Mouse (Mus musculus) embryonic facial prominence, embryonic 13.5 days (tissue): ENCODE results near the gene Rnf44. TPM values are rescaled to one million over a fixed set of nuclear protein-coding genes. Genes with fewer than 3 reads are reported as not detected.
A peak's percentile ranks its signal among the peaks of the same experiment; 100 is the strongest.

ENCODE experiments used
- ATAC-seq: fragments of 200-750 bp; cut with Nextera tagmentation; 2 replicates; pipeline ENCODE4 v1.8.0; 2017; ENCODE audit warnings: low read depth; ENCODE audit not compliant: insufficient number of reproducible peaks, insufficient read depth, low FRiP score, low TSS enrichment
- H3K27ac ChIP-seq: fragments of 300-500 bp; sonication (generic); 2 replicates; pipeline ENCODE4 v1.5.1; 2015; ENCODE audit warnings: moderate library complexity, mild to moderate bottlenecking, inconsistent platforms
- H3K27me3 ChIP-seq: fragments of 300-500 bp; sonication (generic); 2 replicates; pipeline ENCODE4 v1.6.1; 2015; ENCODE audit warnings: mild to moderate bottlenecking, inconsistent platforms
- H3K36me3 ChIP-seq: fragments of 300-500 bp; sonication (generic); 2 replicates; pipeline ENCODE4 v1.6.1; 2015; ENCODE audit warnings: mild to moderate bottlenecking, inconsistent platforms
- H3K4me1 ChIP-seq: fragments of 300-500 bp; sonication (generic); 2 replicates; pipeline ENCODE4 v1.6.1; 2015; ENCODE audit warnings: inconsistent platforms
- H3K4me2 ChIP-seq: fragments of 300-500 bp; sonication (generic); 2 replicates; pipeline ENCODE4 v1.6.1; 2015; ENCODE audit warnings: moderate library complexity, mild to moderate bottlenecking, inconsistent platforms
- H3K4me3 ChIP-seq: fragments of 300-500 bp; sonication (generic); 2 replicates; pipeline ENCODE4 v1.5.1; 2015; ENCODE audit warnings: mild to moderate bottlenecking, inconsistent platforms
- H3K9ac ChIP-seq: fragments of 300-500 bp; sonication (generic); 2 replicates; pipeline ENCODE4 v1.6.1; 2015; ENCODE audit warnings: mild to moderate bottlenecking, inconsistent platforms
- H3K9me3 ChIP-seq: fragments of 300-500 bp; sonication (generic); 2 replicates; pipeline ENCODE4 v1.6.1; 2016; ENCODE audit warnings: inconsistent platforms
- WGBS: fragments of 180-500 bp; shearing (Covaris S2); methylation state at CpG from one replicate; pipeline ENCODE4 v1.1.7; 2015; ENCODE audit warnings: mixed read lengths; 5-methylcytosine and 5-hydroxymethylcytosine counted together
- polyA plus RNA-seq: library from polyadenylated mRNA; unstranded; fragments of >200 nt; fragmentation: Nextera tagmentation; extraction: Ambion mirVana; gene quantifications from 2 replicates; pipeline ENCODE4 v1.2.1, GENCODE M21; 2015

Rnf44 gene
- polyA plus RNA-seq, 1 experiment from 2014 or later: 62.8 TPM

DNA sequence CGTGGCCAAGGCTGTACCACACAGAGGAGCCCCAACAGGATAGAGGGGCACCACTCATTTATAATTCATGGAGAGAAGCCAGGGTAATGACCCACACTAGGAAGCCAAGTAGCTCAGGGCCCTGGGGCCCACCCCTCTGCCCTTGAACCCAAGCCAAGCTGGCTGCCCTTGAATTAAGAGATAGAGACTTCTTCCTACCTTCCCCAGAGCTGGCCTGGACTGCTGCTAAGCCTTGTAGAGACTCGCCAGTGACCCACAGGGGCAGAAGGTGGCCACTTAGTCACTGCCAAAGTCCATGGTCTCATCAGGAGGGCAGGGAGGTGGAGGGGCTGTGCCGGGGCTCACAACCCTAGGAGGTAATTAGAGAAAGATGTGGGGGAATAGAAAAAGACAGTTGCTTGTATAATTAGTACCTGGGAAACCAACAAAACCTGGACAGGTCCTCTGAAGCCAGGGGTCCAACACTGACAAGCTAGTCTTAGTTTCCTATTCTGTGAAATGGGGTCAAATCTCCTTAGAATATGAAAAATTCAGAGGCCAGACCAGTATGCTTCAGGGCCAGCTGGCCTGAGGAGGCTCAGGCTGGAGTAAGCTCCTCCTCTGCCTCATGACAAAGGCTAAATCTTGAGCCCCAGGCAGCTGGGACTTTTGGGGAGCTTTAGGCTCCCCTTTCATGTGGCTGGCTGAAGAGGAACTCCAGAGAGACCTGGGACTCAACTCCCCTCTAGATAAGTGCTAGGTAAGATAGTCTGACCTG, 9.4 kb downstream of the Rnf44 start:
- 57% methylated on average over 3 of the region's 3 CpGs for WGBS
- H3K4me3 ChIP-seq: no peak overlapping the region

GRCm38 (mm10) chr13:54683301-54683700, 10.4 kb downstream of the Rnf44 start:
- Histone ChIP-seq H3K4me3 (no peak overlapping the region), H3K27ac (no peak overlapping the region), H3K9me3 (no peaks in the 10 kb centered on the region), H3K27me3 (no peaks in the 10 kb centered on the region), H3K4me2 (no peak overlapping the region), H3K9ac (no peak overlapping the region), H3K36me3 (peaks cover 66% of the 10 kb centered on the region), H3K4me1 (peaks cover 24% of the 10 kb centered on the region)
- 91% methylated on average over 3 of the region's 3 CpGs for WGBS
- no peak for ATAC-seq

More for the DNA sequence above, 9.4 kb downstream of the Rnf44 start:
- no peaks in the 10 kb centered on the region for H3K9me3 ChIP-seq
- H3K27ac ChIP-seq: no peak overlapping the region
- H3K27me3 ChIP-seq: no peaks in the 10 kb centered on the region
- H3K4me1 ChIP-seq: peaks cover 32% of the 10 kb centered on the region
- H3K36me3 ChIP-seq: peaks cover 56% of the 10 kb centered on the region
- peak overlapping the region; percentile 97 for H3K9ac ChIP-seq
- peak overlapping the region; percentile 75 for H3K4me2 ChIP-seq
- ATAC-seq: no peak

- Histone ChIP-seq H3K36me3 (peaks cover 68% of the 10 kb centered on the region), H3K4me3 (no peak overlapping the region), H3K4me1 (peaks cover 23% of the 10 kb centered on the region), H3K9me3 (no peaks in the 10 kb centered on the region), H3K4me2 (no peak overlapping the region), H3K27ac (no peak overlapping the region), H3K27me3 (no peaks in the 10 kb centered on the region), H3K9ac (no peak overlapping the region)
- WGBS: 74% methylated on average over 8 of the region's 8 CpGs
- ATAC-seq: no peak
These were observed 12.4 kb downstream of the Rnf44 start for GRCm38 (mm10) chr13:54681291-54681690.

GRCm38 (mm10) chr13:54680184-54680853, 13.4 kb downstream of the Rnf44 start:
- WGBS: 79% methylated on average over 17 of the region's 17 CpGs
- no peaks in the 10 kb centered on the region for H3K9me3 ChIP-seq
- peaks cover 68% of the 10 kb centered on the region for H3K36me3 ChIP-seq
- ATAC-seq: no peak
- peaks cover 17% of the 10 kb centered on the region for H3K4me1 ChIP-seq
- no peak overlapping the region for H3K4me2 ChIP-seq
- no peaks in the 10 kb centered on the region for H3K27me3 ChIP-seq
- no peak overlapping the region for H3K27ac ChIP-seq
- no peak overlapping the region for H3K9ac ChIP-seq
- H3K4me3 ChIP-seq: no peak overlapping the region

DNA sequence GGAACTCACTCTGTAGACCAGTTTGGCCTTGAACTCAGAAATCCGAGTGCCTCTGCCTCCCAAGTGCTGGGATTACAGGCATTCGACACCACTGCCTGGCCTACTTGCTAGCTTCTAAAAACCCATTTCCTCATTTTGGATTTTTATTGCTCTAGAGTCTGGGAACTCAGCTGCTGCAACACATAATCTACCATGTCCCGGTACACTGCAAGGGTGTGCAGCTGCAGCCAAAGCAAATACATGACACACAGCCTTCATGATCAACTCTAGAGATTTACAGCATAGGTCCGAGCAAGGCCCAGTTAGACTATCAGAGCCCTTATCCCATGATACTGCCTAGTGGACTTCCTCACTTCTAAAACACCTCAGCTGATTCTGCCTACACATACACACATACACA, 15.4 kb downstream of the Rnf44 start:
- no peak overlapping the region for H3K4me2 ChIP-seq

GRCm38 (mm10) chr13:54675895-54676590, 17.7 kb downstream of the Rnf44 start:
- 0 out of 2 replicates have a peak overlapping the region, but pooled peaks have one; percentile 24 for H3K27ac ChIP-seq

More for the DNA sequence above, 15.4 kb downstream of the Rnf44 start:
- Histone ChIP-seq H3K4me1 (0 out of 2 replicates have a peak, but pooled peaks cover 5% of the 10 kb centered on the region), H3K27ac (no peak overlapping the region), H3K27me3 (no peaks in the 10 kb centered on the region), H3K36me3 (peaks cover 49% of the 10 kb centered on the region), H3K9me3 (no peaks in the 10 kb centered on the region), H3K9ac (no peak overlapping the region), H3K4me3 (no peak overlapping the region)
- no peak for ATAC-seq
- 70% methylated on average over 4 of the region's 4 CpGs for WGBS

DNA sequence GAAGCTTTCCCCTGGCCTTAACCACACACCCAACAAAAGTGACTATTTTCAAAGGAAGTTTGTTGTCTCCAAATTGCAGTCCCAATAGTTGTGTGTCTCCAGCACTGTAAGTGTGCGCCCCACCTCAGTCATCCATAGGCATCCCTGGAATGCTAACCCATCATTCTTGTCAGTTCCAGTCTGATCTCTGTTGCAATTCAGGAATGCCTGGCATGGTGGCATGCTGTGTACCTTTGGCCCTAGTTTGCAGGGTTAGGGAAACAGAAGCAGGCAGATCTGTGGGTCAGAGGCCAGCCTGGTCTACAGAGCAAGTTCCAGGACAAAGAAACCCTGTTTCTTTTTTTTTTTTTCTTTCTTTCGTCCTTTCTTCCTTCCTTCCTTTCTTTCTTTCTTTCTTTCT, 23.2 kb downstream of the Rnf44 start:
- no peak overlapping the region for H3K4me3 ChIP-seq
- WGBS: 65% methylated on average over 2 of the region's 2 CpGs
- H3K27me3 ChIP-seq: no peaks in the 10 kb centered on the region
- H3K9me3 ChIP-seq: no peaks in the 10 kb centered on the region
- no peak for ATAC-seq
- no peak overlapping the region for H3K27ac ChIP-seq
- H3K4me2 ChIP-seq: no peak overlapping the region
- H3K9ac ChIP-seq: no peak overlapping the region
- no peaks in the 10 kb centered on the region for H3K4me1 ChIP-seq
- H3K36me3 ChIP-seq: peaks cover 20% of the 10 kb centered on the region

More at GRCm38 (mm10) chr13:54675895-54676590, 17.7 kb downstream of the Rnf44 start:
- no peaks in the 10 kb centered on the region for H3K9me3 ChIP-seq
- no peak overlapping the region for H3K4me2 ChIP-seq
- peaks cover 27% of the 10 kb centered on the region for H3K36me3 ChIP-seq
- H3K9ac ChIP-seq: no peak overlapping the region
- peak; percentile 50; the same call in 1 of the 2 replicates for ATAC-seq
- H3K27me3 ChIP-seq: no peaks in the 10 kb centered on the region
- H3K4me1 ChIP-seq: 0 out of 2 replicates have a peak, but pooled peaks cover 5% of the 10 kb centered on the region
- no peak overlapping the region for H3K4me3 ChIP-seq
- WGBS: 54% methylated on average over 11 of the region's 11 CpGs

- H3K36me3 ChIP-seq: peaks cover 65% of the 10 kb centered on the region
- ATAC-seq: no peak
- H3K9me3 ChIP-seq: no peaks in the 10 kb centered on the region
- no peak overlapping the region for H3K4me3 ChIP-seq
- 93% methylated on average over 7 of the region's 7 CpGs for WGBS
- H3K27me3 ChIP-seq: no peaks in the 10 kb centered on the region
- H3K27ac ChIP-seq: no peak overlapping the region
- no peak overlapping the region for H3K4me2 ChIP-seq
- H3K4me1 ChIP-seq: no peaks in the 10 kb centered on the region
- H3K9ac ChIP-seq: no peak overlapping the region
These were observed 28.6 kb downstream of the Rnf44 start for GRCm38 (mm10) chr13:54665062-54665461.

- no peak overlapping the region for H3K9ac ChIP-seq
- no peaks in the 10 kb centered on the region for H3K4me1 ChIP-seq
- H3K4me2 ChIP-seq: no peak overlapping the region
- 77% methylated on average over 1 of the region's 1 CpGs for WGBS
- H3K27ac ChIP-seq: no peak overlapping the region
- no peaks in the 10 kb centered on the region for H3K27me3 ChIP-seq
- ATAC-seq: no peak
- H3K4me3 ChIP-seq: no peak overlapping the region
- no peaks in the 10 kb centered on the region for H3K9me3 ChIP-seq
- peaks cover 69% of the 10 kb centered on the region for H3K36me3 ChIP-seq
These were observed 29.2 kb downstream of the Rnf44 start for GRCm38 (mm10) chr13:54664509-54664908.

- Histone ChIP-seq H3K27ac (no peak overlapping the region), H3K4me1 (no peaks in the 10 kb centered on the region), H3K36me3 (peaks cover 73% of the 10 kb centered on the region), H3K27me3 (no peaks in the 10 kb centered on the region), H3K4me2 (no peak overlapping the region), H3K9me3 (no peaks in the 10 kb centered on the region), H3K4me3 (no peak overlapping the region), H3K9ac (no peak overlapping the region)
- WGBS: 70% methylated on average over 4 of the region's 4 CpGs
- no peak for ATAC-seq
These were observed 29.7 kb downstream of the Rnf44 start for GRCm38 (mm10) chr13:54663999-54664398.

DNA sequence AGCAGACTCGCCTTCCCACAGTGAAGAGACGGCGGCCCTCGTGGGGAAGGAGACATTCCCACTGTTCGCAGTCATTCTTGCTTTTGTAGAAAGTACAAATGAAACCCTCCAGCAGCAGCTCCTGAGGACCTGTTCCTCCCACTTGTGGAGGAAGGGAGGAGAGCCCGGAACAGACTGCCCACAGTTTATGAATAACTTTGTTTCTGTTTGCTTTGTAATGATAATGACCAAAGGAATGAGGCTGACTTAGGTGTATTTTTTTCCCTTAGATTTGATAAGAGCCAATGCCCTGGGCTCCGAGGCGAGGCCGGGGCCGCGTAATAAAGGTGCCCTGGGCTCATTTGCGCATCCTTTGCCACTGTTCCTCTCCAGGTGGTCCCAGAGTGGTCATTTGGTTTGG, 32.3 kb downstream of the Rnf44 start:
- Histone ChIP-seq H3K9ac (no peak overlapping the region), H3K9me3 (no peaks in the 10 kb centered on the region), H3K27me3 (no peaks in the 10 kb centered on the region), H3K27ac (no peak overlapping the region), H3K36me3 (peaks cover 87% of the 10 kb centered on the region), H3K4me2 (no peak overlapping the region), H3K4me3 (no peak overlapping the region), H3K4me1 (no peaks in the 10 kb centered on the region)
- whole genome bisulfite sequencing: 91% methylated on average over 12 of the region's 12 CpGs
- no peak for ATAC-seq
